Mouse (Mus musculus) intestine, embryonic 14.5 days (tissue): ENCODE measurements around the gene Syngr3. TPM values are rescaled to one million over a fixed set of nuclear protein-coding genes. Genes with fewer than 3 reads are reported as not detected.

Experiments
- ATAC-seq: fragments of 200-750 bp; cut with Nextera tagmentation; replicated peaks from 2 replicates; pipeline ENCODE4 v1.8.0; 2017; ENCODE audit warnings: low read depth, moderate number of reproducible peaks, moderate TSS enrichment, moderate library complexity; ENCODE audit not compliant: low FRiP score, low TSS enrichment
- DNase-seq: peaks from one replicate; pipeline ENCODE4 v3.0.0-alpha.2; 2018; ENCODE audit warnings: low spot score
- H3K27ac ChIP-seq: fragments of 300-500 bp; sonication (generic); 2 replicates; pipeline ENCODE4 v1.5.1; 2014; ENCODE audit warnings: low read depth, mild to moderate bottlenecking, control low read depth
- H3K27me3 ChIP-seq: fragments of 300-500 bp; sonication (generic); replicated peaks from 2 replicates; pipeline ENCODE4 v1.6.1; 2014; ENCODE audit warnings: low read length, control low read depth; ENCODE audit not compliant: control insufficient read depth, insufficient read depth
- H3K36me3 ChIP-seq: fragments of 300-500 bp; sonication (generic); 2 replicates; pipeline ENCODE4 v1.6.1; 2014; ENCODE audit warnings: low read length, control low read depth; ENCODE audit not compliant: control insufficient read depth, insufficient read depth
- H3K4me1 ChIP-seq: fragments of 300-500 bp; sonication (generic); replicated peaks from 2 replicates; pipeline ENCODE4 v1.6.1; 2014; ENCODE audit warnings: low read length, control low read depth, mixed read lengths; ENCODE audit not compliant: control insufficient read depth, insufficient read depth
- H3K4me2 ChIP-seq: fragments of 300-500 bp; sonication (generic); 2 replicates; pipeline ENCODE4 v1.6.1; 2014; ENCODE audit warnings: low read length
- H3K4me3 ChIP-seq: fragments of 300-500 bp; sonication (generic); 2 replicates; pipeline ENCODE4 v1.5.1; 2014; ENCODE audit warnings: low read depth, low read length, control low read depth, mixed read lengths
- H3K9ac ChIP-seq: fragments of 300-500 bp; sonication (generic); 2 replicates; pipeline ENCODE4 v1.6.1; 2014; ENCODE audit warnings: mild to moderate bottlenecking, low read length
- H3K9me3 ChIP-seq: fragments of 300-500 bp; sonication (generic); 2 replicates; pipeline ENCODE4 v1.6.1; 2016; ENCODE audit warnings: low read length, control low read depth; ENCODE audit not compliant: control insufficient read depth
- WGBS: fragments of 180-500 bp; shearing (Covaris S2); extraction: QIAGEN DNeasy Blood & Tissue Kit; methylation state at CpG from one replicate; pipeline ENCODE4 v1.1.7; 2014; 5-methylcytosine and 5-hydroxymethylcytosine counted together
- polyA plus RNA-seq: library from polyadenylated mRNA; unstranded; fragments of >200 nt; fragmentation: Nextera tagmentation; extraction: Ambion mirVana; gene quantifications from 2 replicates; pipeline ENCODE4 v1.2.1, GENCODE M21; 2014

The Syngr3 gene
- polyA plus RNA-seq = 7.5 and 7.7 TPM in 2 replicates

GRCm38 (mm10) chr17:24689251-24690081 lies at the start of gene Syngr3:
Gene Syngr3, minus strand, starts transcription at chr17:24689955.
- no peak within 1 kb of the TSS for H3K27ac ChIP-seq
- peaks cover 11% of the 10 kb centered on the region for H3K4me1 ChIP-seq
- no peak for DNase-seq
- H3K4me2 ChIP-seq = peak within 1 kb of the TSS; percentile 89
- H3K9ac ChIP-seq = peak within 1 kb of the TSS; percentile 31; the same call in 1 of the 2 replicates
- ATAC-seq = no peak
- no peaks in the 10 kb centered on the region for H3K9me3 ChIP-seq
- peaks cover 49% of the 10 kb centered on the region for H3K27me3 ChIP-seq
- WGBS = under 1% methylated on average over 52 of the region's 55 CpGs
- H3K4me3 ChIP-seq = peak within 1 kb of the TSS; percentile 46
- H3K36me3 ChIP-seq = peaks cover 16% of the 10 kb centered on the region

- no peak overlapping the region for H3K4me3 ChIP-seq
- H3K27ac ChIP-seq = no peak overlapping the region
- peaks cover 7% of the 10 kb centered on the region; the same call in 1 of the 2 replicates for H3K4me1 ChIP-seq
- H3K9ac ChIP-seq = no peak overlapping the region
- no peaks in the 10 kb centered on the region for H3K9me3 ChIP-seq
- no peak for ATAC-seq
- no peak overlapping the region for H3K4me2 ChIP-seq
- 82% methylated on average over 4 of the region's 4 CpGs for WGBS
- H3K36me3 ChIP-seq = peaks cover 15% of the 10 kb centered on the region; the same call in 1 of the 2 replicates
- no peaks in the 10 kb centered on the region for H3K27me3 ChIP-seq
- no peak for DNase-seq
Observed at GRCm38 (mm10) chr17:24738238-24738637, 48.5 kb upstream of the Syngr3 start.

DNA sequence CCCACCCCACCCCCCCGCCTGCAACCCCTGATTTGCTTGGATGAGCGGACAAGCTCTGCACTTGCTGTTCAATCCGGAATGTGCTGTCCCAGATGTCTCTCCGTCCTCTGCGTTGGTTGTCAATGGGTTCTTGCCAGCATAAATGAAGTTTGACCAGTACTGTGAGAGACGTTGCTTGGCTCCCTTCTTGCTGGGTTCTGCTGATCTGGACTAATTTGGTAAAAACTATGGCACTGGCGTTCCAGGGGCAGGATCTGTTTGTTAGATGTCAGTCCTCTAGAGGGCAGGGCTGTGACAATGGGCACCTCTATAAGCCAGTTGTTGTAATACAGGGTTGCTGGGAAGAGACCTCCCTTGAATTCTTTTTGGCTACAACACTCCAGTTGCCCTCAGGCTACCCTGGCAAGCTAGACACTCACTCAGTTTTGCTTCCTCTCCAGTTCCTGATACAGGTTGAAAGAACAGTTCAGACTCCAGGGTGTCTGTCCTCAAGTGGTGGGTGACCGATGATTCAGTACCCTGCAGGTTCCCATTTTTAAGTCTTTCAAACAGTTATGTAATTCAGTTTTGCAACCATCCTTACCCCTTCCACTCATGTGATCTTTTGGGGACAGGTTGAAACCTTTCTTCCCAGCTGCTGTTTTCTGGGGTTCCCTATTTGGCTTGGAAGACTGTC lies 47.5 kb upstream of the Syngr3 start:
- no peak overlapping the region for H3K27ac ChIP-seq
- WGBS = 28% methylated on average over 8 of the region's 8 CpGs

DNA sequence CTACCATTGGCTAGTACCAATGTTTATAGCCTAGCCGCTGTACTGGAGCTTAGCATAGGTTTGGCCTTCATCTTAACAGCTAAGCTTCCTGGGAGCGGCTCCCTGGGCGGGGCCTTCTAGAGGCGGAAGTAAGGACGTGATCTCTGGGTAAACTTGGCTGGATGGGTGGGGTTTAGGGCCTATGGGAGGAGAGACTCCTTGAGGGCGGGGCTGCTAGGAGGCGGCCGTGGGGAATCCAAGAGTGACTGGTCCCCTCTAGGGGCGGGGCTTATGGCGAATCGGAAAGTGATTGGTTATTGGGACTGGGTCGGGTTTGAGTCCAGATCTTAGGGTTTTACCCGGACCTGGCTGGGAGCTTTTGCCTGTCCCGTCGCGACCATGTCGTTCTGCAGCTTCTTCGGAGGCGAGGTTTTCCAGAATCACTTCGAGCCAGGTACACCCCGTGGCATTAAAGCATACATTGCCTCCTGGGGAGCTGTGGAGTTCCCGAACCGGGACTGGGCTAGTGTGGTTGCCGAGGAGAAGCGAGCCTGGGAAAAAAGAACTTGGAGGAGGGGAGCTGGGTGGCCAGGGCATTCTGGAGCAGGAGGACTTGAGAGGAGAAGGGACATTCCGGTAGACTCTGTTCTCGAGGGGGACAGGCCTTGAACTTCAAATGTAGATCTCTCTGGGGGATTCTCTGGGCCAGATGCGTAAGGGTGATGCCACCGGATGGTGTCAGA lies 46.7 kb upstream of the Syngr3 start, which contains the start of gene Msrb1:
Gene Msrb1 (plus strand): TSS at position 313 of the 722 bp plus-strand sequence.
- Histone ChIP-seq H3K4me1 (peaks cover 7% of the 10 kb centered on the region; the same call in 1 of the 2 replicates), H3K36me3 (peaks cover 9% of the 10 kb centered on the region; the same call in 1 of the 2 replicates), H3K27me3 (no peaks in the 10 kb centered on the region), H3K9me3 (no peaks in the 10 kb centered on the region), H3K4me2 (peak within 1 kb of the TSS; percentile 82), H3K4me3 (peak within 1 kb of the TSS; percentile 61), H3K27ac (peak within 1 kb of the TSS; percentile 60), H3K9ac (peak within 1 kb of the TSS; percentile 65)
- DNase-seq (peak; percentile 94), ATAC-seq (peak; percentile 95)
- 1% methylated on average over 29 of the region's 29 CpGs for WGBS

More for the DNA sequence above, 47.5 kb upstream of the Syngr3 start:
- H3K9ac ChIP-seq = peak overlapping the region; percentile 65
- peak overlapping the region; percentile 82 for H3K4me2 ChIP-seq
- H3K36me3 ChIP-seq = peaks cover 15% of the 10 kb centered on the region; the same call in 1 of the 2 replicates
- DNase-seq (no peak), ATAC-seq (no peak)
- H3K4me1 ChIP-seq = peaks cover 7% of the 10 kb centered on the region; the same call in 1 of the 2 replicates
- H3K27me3 ChIP-seq = no peaks in the 10 kb centered on the region
- peak overlapping the region; percentile 61 for H3K4me3 ChIP-seq
- H3K9me3 ChIP-seq = no peaks in the 10 kb centered on the region

DNA sequence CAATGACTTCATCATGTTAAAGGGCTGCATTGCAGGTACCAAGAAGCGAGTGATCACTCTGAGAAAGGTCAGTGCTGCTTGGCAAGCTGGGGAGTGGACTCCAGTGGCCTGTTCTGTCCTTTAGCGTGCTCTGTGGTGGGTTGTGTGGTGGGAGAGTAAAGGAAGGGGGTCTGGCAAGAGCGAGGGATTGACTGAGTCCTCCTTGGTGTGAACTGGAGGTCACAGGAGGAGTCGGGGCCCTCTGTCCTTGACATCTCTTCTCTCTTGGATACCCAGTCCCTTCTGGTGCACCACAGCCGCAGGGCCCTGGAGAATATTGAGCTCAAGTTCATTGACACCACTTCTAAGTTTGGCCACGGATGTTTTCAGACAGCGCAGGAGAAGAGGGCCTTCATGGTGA lies 45.7 kb upstream of the Syngr3 start:
- Histone ChIP-seq H3K4me1 (peaks cover 7% of the 10 kb centered on the region; the same call in 1 of the 2 replicates), H3K9me3 (no peaks in the 10 kb centered on the region), H3K27me3 (no peaks in the 10 kb centered on the region), H3K4me3 (no peak overlapping the region), H3K9ac (no peak overlapping the region), H3K36me3 (0 out of 2 replicates have a peak, but pooled peaks cover 4% of the 10 kb centered on the region), H3K4me2 (peak overlapping the region; percentile 82), H3K27ac (peak overlapping the region; percentile 60; the same call in 1 of the 2 replicates)
- ATAC-seq = no peak
- WGBS = 92% methylated on average over 7 of the region's 7 CpGs
- DNase-seq = no peak

DNA sequence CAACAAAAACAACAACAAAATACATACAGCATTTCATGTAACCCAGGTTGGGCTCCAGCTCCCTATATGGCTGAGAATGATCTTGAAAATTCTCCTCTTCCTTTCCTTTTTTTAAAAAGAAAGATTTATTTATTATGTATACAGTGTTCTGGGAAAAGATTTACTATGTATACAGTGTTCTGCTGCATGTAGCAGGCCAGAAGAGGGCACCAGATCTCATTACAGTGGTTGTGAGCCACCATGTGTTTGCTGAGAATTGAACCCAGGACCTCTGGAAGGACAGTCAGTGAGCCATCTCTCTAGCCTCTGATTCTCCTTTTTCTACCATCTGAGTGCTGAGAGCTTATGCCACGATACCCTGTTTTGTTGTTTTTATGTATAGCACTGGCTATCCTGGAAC lies 44.8 kb upstream of the Syngr3 start:
- no peak overlapping the region for H3K4me2 ChIP-seq
- no peaks in the 10 kb centered on the region for H3K27me3 ChIP-seq
- WGBS = 90% methylated on average over 1 of the region's 1 CpGs
- H3K9me3 ChIP-seq = no peaks in the 10 kb centered on the region
- H3K4me3 ChIP-seq = no peak overlapping the region
- ATAC-seq (no peak), DNase-seq (no peak)
- H3K9ac ChIP-seq = no peak overlapping the region
- no peak overlapping the region for H3K27ac ChIP-seq
- H3K36me3 ChIP-seq = no peaks in the 10 kb centered on the region
- peaks cover 7% of the 10 kb centered on the region; the same call in 1 of the 2 replicates for H3K4me1 ChIP-seq

DNA sequence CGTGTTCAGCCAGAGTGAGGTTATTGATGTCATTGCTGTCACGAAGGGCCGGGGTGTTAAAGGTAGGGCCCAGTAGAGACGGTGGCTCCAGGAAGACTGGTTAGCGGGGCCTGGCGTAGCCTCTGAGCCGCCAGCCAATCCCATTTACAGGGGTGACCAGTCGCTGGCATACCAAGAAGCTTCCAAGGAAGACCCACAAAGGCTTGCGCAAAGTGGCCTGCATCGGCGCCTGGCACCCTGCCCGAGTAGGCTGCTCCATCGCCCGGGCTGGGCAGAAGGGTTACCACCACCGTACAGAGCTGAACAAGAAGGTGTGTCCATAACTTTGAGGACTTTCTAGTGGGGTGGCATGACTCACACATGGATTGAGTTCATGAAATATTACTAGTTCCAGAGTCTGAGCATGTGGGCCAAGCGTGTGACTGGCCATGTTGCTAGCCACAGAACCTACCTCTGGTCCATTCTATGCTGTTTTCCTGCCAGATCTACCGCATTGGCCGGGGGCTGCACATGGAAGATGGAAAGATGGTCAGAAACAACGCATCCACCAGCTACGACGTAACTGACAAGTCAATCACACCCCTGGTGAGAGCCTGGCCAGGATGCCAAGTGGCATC lies 43.8 kb upstream of the Syngr3 start:
- peaks cover 7% of the 10 kb centered on the region; the same call in 1 of the 2 replicates for H3K4me1 ChIP-seq
- no peak for DNase-seq

More for the DNA sequence above, 43.8 kb upstream of the Syngr3 start:
- Histone ChIP-seq H3K4me2 (no peak overlapping the region), H3K9me3 (no peaks in the 10 kb centered on the region), H3K36me3 (no peaks in the 10 kb centered on the region), H3K27me3 (no peaks in the 10 kb centered on the region), H3K9ac (no peak overlapping the region), H3K27ac (no peak overlapping the region), H3K4me3 (no peak overlapping the region)
- 91% methylated on average over 21 of the region's 21 CpGs for WGBS
- no peak for ATAC-seq
